Comparison of ENCODE assay signal across 11 mouse cellular contexts in genomic region chr2:94054813-94055212, GRCm38 (mm10). TPM values are rescaled to one million over a fixed set of nuclear protein-coding genes. Genes with fewer than 3 reads are reported as not detected.
DNase-seq lines count a peak whose midpoint lies in the region; ATAC-seq and TF ChIP-seq lines count a peak whose summit lies in the region.
"Had no signal": no experiment of that assay in that cellular context is flagged by ENCODE, and none has a peak within 500 bp of the region (broad histone marks: within the 10 kb centered on the region; RNA-seq: fewer than 3 reads in every experiment).

No protein-coding gene starts in this region.

- H3K4me2 ChIP-seq in hindbrain, embryonic 13.5 days = no peak overlapping the region
- no peak overlapping the region for H3K4me2 ChIP-seq in hindbrain, embryonic 12.5 days (replicated peaks)
- no peak overlapping the region for H3K4me2 ChIP-seq in embryonic facial prominence, embryonic 14.5 days (ENCODE audit: low read depth, low read length)
- H3K4me2 ChIP-seq in liver, embryonic 14.5 days (ENCODE audit: low read depth) = no peak overlapping the region
- H3K4me2 ChIP-seq: embryonic facial prominence, embryonic 15.5 days; limb, embryonic 12.5 days had no signal

- H3K27me3 ChIP-seq in hindbrain, embryonic 13.5 days = no peaks in the 10 kb centered on the region
- no peaks in the 10 kb centered on the region for H3K27me3 ChIP-seq in hindbrain, embryonic 12.5 days
- H3K27me3 ChIP-seq in embryonic facial prominence, embryonic 14.5 days (replicated peaks; ENCODE audit: control insufficient read depth, insufficient read depth, low read length) = no peaks in the 10 kb centered on the region
- no peaks in the 10 kb centered on the region for H3K27me3 ChIP-seq in liver, embryonic 14.5 days (ENCODE audit: control insufficient read depth, insufficient read depth, low read length)
- H3K27me3 ChIP-seq: embryonic facial prominence, embryonic 15.5 days; limb, embryonic 12.5 days had no signal

- no peak overlapping the region for H3K4me3 ChIP-seq in hindbrain, embryonic 13.5 days
- no peak overlapping the region for H3K4me3 ChIP-seq in hindbrain, embryonic 12.5 days
- H3K4me3 ChIP-seq in embryonic facial prominence, embryonic 14.5 days (ENCODE audit: low read depth, low read length) = no peak overlapping the region
- H3K4me3 ChIP-seq in liver, embryonic 14.5 days (ENCODE audit: insufficient read depth in 1 of 2, low read depth in 2 of 2, low read length in 2 of 2) = no peak overlapping the region
- H3K4me3 ChIP-seq: embryonic facial prominence, embryonic 15.5 days; limb, embryonic 12.5 days had no signal

- no peak overlapping the region for H3K9ac ChIP-seq in hindbrain, embryonic 13.5 days
- H3K9ac ChIP-seq in hindbrain, embryonic 12.5 days = no peak overlapping the region
- H3K9ac ChIP-seq in embryonic facial prominence, embryonic 14.5 days (ENCODE audit: low read depth, low read length) = no peak overlapping the region
- H3K9ac ChIP-seq in liver, embryonic 14.5 days (replicated peaks) = no peak overlapping the region
- H3K9ac ChIP-seq: embryonic facial prominence, embryonic 15.5 days; limb, embryonic 12.5 days had no signal

- H3K9me3 ChIP-seq in hindbrain, embryonic 13.5 days = no peaks in the 10 kb centered on the region
- H3K9me3 ChIP-seq in hindbrain, embryonic 12.5 days (replicated peaks) = no peaks in the 10 kb centered on the region
- no peaks in the 10 kb centered on the region for H3K9me3 ChIP-seq in embryonic facial prominence, embryonic 14.5 days (ENCODE audit: control insufficient read depth, low read length)
- H3K9me3 ChIP-seq in liver, embryonic 14.5 days (ENCODE audit: control insufficient read depth, low read length) = no peaks in the 10 kb centered on the region
- H3K9me3 ChIP-seq: embryonic facial prominence, embryonic 15.5 days; limb, embryonic 12.5 days had no signal

- TF ChIP-seq CTCF in liver, embryonic 14.5 days (IDR thresholded peaks at IDR 0.05; ENCODE audit: low read depth) = peak; percentile 60

- no peaks in the 10 kb centered on the region for H3K36me3 ChIP-seq in hindbrain, embryonic 13.5 days
- H3K36me3 ChIP-seq in hindbrain, embryonic 12.5 days = no peaks in the 10 kb centered on the region
- peaks cover 6% of the 10 kb centered on the region; the same call in 1 of the 2 replicates for H3K36me3 ChIP-seq in embryonic facial prominence, embryonic 14.5 days (ENCODE audit: control insufficient read depth, insufficient read depth, low read length)
- no peaks in the 10 kb centered on the region for H3K36me3 ChIP-seq in liver, embryonic 14.5 days (replicated peaks; ENCODE audit: control insufficient read depth, insufficient read depth, low read depth)
- H3K36me3 ChIP-seq: embryonic facial prominence, embryonic 15.5 days; limb, embryonic 12.5 days had no signal

- H3K4me1 ChIP-seq in hindbrain, embryonic 13.5 days (replicated peaks) = 0 out of 2 replicates have a peak, but pooled peaks cover 5% of the 10 kb centered on the region
- H3K4me1 ChIP-seq in hindbrain, embryonic 12.5 days = 0 out of 2 replicates have a peak, but pooled peaks cover under 1% of the 10 kb centered on the region
- H3K4me1 ChIP-seq in embryonic facial prominence, embryonic 14.5 days (ENCODE audit: control insufficient read depth, insufficient read depth, low read length) = peaks cover 3% of the 10 kb centered on the region; the same call in 1 of the 2 replicates
- H3K4me1 ChIP-seq in liver, embryonic 14.5 days (replicated peaks; ENCODE audit: control insufficient read depth in 2 of 2, insufficient read depth in 2 of 2, low read length in 1 of 2) = no peaks in the 10 kb centered on the region
- H3K4me1 ChIP-seq: limb, embryonic 12.5 days had no signal

- H3K27ac ChIP-seq in hindbrain, embryonic 13.5 days = no peak overlapping the region
- no peak overlapping the region for H3K27ac ChIP-seq in hindbrain, embryonic 12.5 days
- no peak overlapping the region for H3K27ac ChIP-seq in embryonic facial prominence, embryonic 14.5 days (replicated peaks; ENCODE audit: low read depth, low read length)
- H3K27ac ChIP-seq in liver, embryonic 14.5 days = no peak overlapping the region
- H3K27ac ChIP-seq: embryonic facial prominence, embryonic 15.5 days; limb, embryonic 12.5 days had no signal

- TF ChIP-seq EP300 in liver, embryonic 14.5 days (IDR thresholded peaks at IDR 0.05; ENCODE audit: low read depth) = no peak

- ATAC-seq in hindbrain, embryonic 13.5 days (ENCODE audit: low FRiP score) = 0 out of 2 replicates have a peak, but pooled peaks have one; percentile 61
- no peak for ATAC-seq in hindbrain, embryonic 12.5 days (ENCODE audit: low FRiP score)
- ATAC-seq in embryonic facial prominence, embryonic 14.5 days (ENCODE audit: low read depth) = peak; percentile 72; the same call in 1 of the 2 replicates
- ATAC-seq in liver, embryonic 14.5 days (ENCODE audit: insufficient read depth) = no peak

- peak; percentile 9 to 20 for DNase-seq in B cell, adult 2 months
- DNase-seq in R1 (ENCODE audit: low read depth, low spot score) = peak; percentile 67
- peak; percentile 83 for DNase-seq in embryonic facial prominence, embryonic 14.5 days (ENCODE audit: low spot score)
- no peak for DNase-seq in liver, embryonic 14.5 days (ENCODE audit: low read depth in 3 of 3, low spot score in 3 of 3)
- DNase-seq in thymus, postnatal 25 days = peak; percentile 16
- no peak for DNase-seq in gastrocnemius, postnatal 4 days (ENCODE audit: low spot score in 2 of 2)

RNA-seq across cellular contexts. Expression of gene Alkbh3, which starts 44.2 kb away (rescaled TPM):
- 46.3 and 48.5 TPM in 2 replicates for polyA plus RNA-seq in hindbrain, embryonic 13.5 days (2015; fragmentation: Nextera tagmentation; extraction: Ambion mirVana)
- polyA plus RNA-seq in hindbrain, embryonic 12.5 days (2016; fragmentation: Nextera tagmentation; extraction: Ambion mirVana) = 54.5 and 59.0 TPM in 2 replicates
- 53.8 and 69.8 TPM in 2 replicates for polyA plus RNA-seq in embryonic facial prominence, embryonic 14.5 days (2014; fragmentation: Nextera tagmentation; extraction: Ambion mirVana)
- polyA plus RNA-seq in liver, embryonic 14.5 days (2012; rRNA removed) = 16.6 and 21.4 TPM in 2 replicates
- polyA plus RNA-seq in liver, embryonic 14.5 days (2014; fragmentation: Nextera tagmentation; extraction: Ambion mirVana) = 27.3 and 32.1 TPM in 2 replicates
- total RNA-seq in gastrocnemius, postnatal 4 days (2021) = 10 to 100 TPM; 67.6 to 70.5 TPM

RNA-seq across cellular contexts. Expression of gene Gm27027, which starts 58.7 kb away (rescaled TPM):
- polyA plus RNA-seq in hindbrain, embryonic 13.5 days (2015; fragmentation: Nextera tagmentation; extraction: Ambion mirVana) = not detected in 2 replicates
- polyA plus RNA-seq in hindbrain, embryonic 12.5 days (2016; fragmentation: Nextera tagmentation; extraction: Ambion mirVana) = not detected in 2 replicates
- polyA plus RNA-seq in embryonic facial prominence, embryonic 14.5 days (2014; fragmentation: Nextera tagmentation; extraction: Ambion mirVana) = not detected in 2 replicates
- polyA plus RNA-seq in liver, embryonic 14.5 days (2012; rRNA removed) = not detected in 2 replicates
- not detected in 2 replicates for polyA plus RNA-seq in liver, embryonic 14.5 days (2014; fragmentation: Nextera tagmentation; extraction: Ambion mirVana)
- total RNA-seq in gastrocnemius, postnatal 4 days (2021) = not detected
- polyA plus RNA-seq: embryonic facial prominence, embryonic 15.5 days; limb, embryonic 12.5 days; stomach, embryonic 14.5 days had no signal

Comparison
In these comparisons a context has a peak if more than half of its experiments do, and no peak if none do; other contexts are left out.
1. ATAC-seq: peak in hindbrain, embryonic 13.5 days (single experiment) and embryonic facial prominence, embryonic 14.5 days (single experiment); none in hindbrain, embryonic 12.5 days (single experiment) and liver, embryonic 14.5 days (single experiment).
2. DNase-seq: peak in B cell, adult 2 months (2 of 2), R1 (single experiment), embryonic facial prominence, embryonic 14.5 days (single experiment) and thymus, postnatal 25 days (single experiment); none in liver, embryonic 14.5 days (0 of 3) and gastrocnemius, postnatal 4 days (0 of 2).